Mouse (Mus musculus) intestine, embryonic 16.5 days (tissue): ENCODE measurements around the gene B4galt5. TPM values are rescaled to one million over a fixed set of nuclear protein-coding genes. Genes with fewer than 3 reads are reported as not detected.

ENCODE experiments used
- ATAC-seq: fragments of 200-750 bp; cut with Nextera tagmentation; 2 replicates; pipeline ENCODE4 v1.8.0; 2017; ENCODE audit warnings: moderate TSS enrichment, moderate library complexity
- H3K27ac ChIP-seq: fragments of 300-500 bp; sonication (generic); 2 replicates; pipeline ENCODE4 v1.5.1; 2014; ENCODE audit warnings: mild to moderate bottlenecking, low read length
- H3K27me3 ChIP-seq: fragments of 300-500 bp; sonication (generic); replicated peaks from 2 replicates; pipeline ENCODE4 v1.6.1; 2014; ENCODE audit warnings: low read length, control low read depth, mixed read lengths; ENCODE audit not compliant: control insufficient read depth, insufficient read depth
- H3K36me3 ChIP-seq: fragments of 300-500 bp; sonication (generic); 2 replicates; pipeline ENCODE4 v1.6.1; 2014; ENCODE audit warnings: low read length, control low read depth; ENCODE audit not compliant: control insufficient read depth, insufficient read depth
- H3K4me1 ChIP-seq: fragments of 300-500 bp; sonication (generic); 2 replicates; pipeline ENCODE4 v1.6.1; 2014; ENCODE audit warnings: low read length, control low read depth, mixed read lengths; ENCODE audit not compliant: control insufficient read depth, insufficient read depth
- H3K4me2 ChIP-seq: fragments of 300-500 bp; sonication (generic); 2 replicates; pipeline ENCODE4 v1.6.1; 2014; ENCODE audit warnings: low read depth, low read length, control low read depth
- H3K4me3 ChIP-seq: fragments of 300-500 bp; sonication (generic); 2 replicates; pipeline ENCODE4 v1.5.1; 2014; ENCODE audit warnings: mild to moderate bottlenecking, low read length
- H3K9ac ChIP-seq: fragments of 300-500 bp; sonication (generic); 2 replicates; pipeline ENCODE4 v1.6.1; 2014; ENCODE audit warnings: low read depth, low read length
- H3K9me3 ChIP-seq: fragments of 300-500 bp; sonication (generic); 2 replicates; pipeline ENCODE4 v1.6.1; 2016; ENCODE audit warnings: low read length, control low read depth; ENCODE audit not compliant: control insufficient read depth
- WGBS: fragments of 180-500 bp; shearing (Covaris S2); extraction: QIAGEN DNeasy Blood & Tissue Kit; methylation state at CpG from one replicate; pipeline ENCODE4 v1.1.7; 2014; 5-methylcytosine and 5-hydroxymethylcytosine counted together
- polyA plus RNA-seq: library from polyadenylated mRNA; unstranded; fragments of >200 nt; fragmentation: Nextera tagmentation; extraction: Ambion mirVana; gene quantifications from 2 replicates; pipeline ENCODE4 v1.2.1, GENCODE M21; 2015

The B4galt5 gene
- polyA plus RNA-seq, 1 experiment from 2014 or later: 8.1 TPM

- Histone ChIP-seq H3K9me3 (no peaks in the 10 kb centered on the region), H3K4me3 (no peak overlapping the region), H3K36me3 (no peaks in the 10 kb centered on the region), H3K27ac (no peak overlapping the region), H3K4me1 (no peaks in the 10 kb centered on the region), H3K4me2 (no peak overlapping the region), H3K27me3 (no peaks in the 10 kb centered on the region), H3K9ac (no peak overlapping the region)
- 46% methylated on average over 7 of the region's 7 CpGs for WGBS
- ATAC-seq: no peak
These were observed 18.3 kb upstream of the B4galt5 start for GRCm38 (mm10) chr2:167367325-167367724.

- Histone ChIP-seq H3K4me2 (no peak overlapping the region), H3K9ac (no peak overlapping the region), H3K4me3 (no peak overlapping the region), H3K36me3 (no peaks in the 10 kb centered on the region), H3K4me1 (no peaks in the 10 kb centered on the region), H3K27me3 (no peaks in the 10 kb centered on the region), H3K27ac (no peak overlapping the region), H3K9me3 (no peaks in the 10 kb centered on the region)
- ATAC-seq: no peak
- WGBS: 100% methylated on average over 2 of the region's 2 CpGs
These were observed 16.1 kb upstream of the B4galt5 start for GRCm38 (mm10) chr2:167365063-167365462.

GRCm38 (mm10) chr2:167363272-167364045 lies 14.5 kb upstream of the B4galt5 start:
- H3K9ac ChIP-seq: no peak overlapping the region
- H3K36me3 ChIP-seq: no peaks in the 10 kb centered on the region
- no peak overlapping the region for H3K4me3 ChIP-seq
- no peaks in the 10 kb centered on the region for H3K27me3 ChIP-seq
- H3K9me3 ChIP-seq: no peaks in the 10 kb centered on the region
- WGBS: 76% methylated on average over 9 of the region's 9 CpGs
- H3K4me2 ChIP-seq: no peak overlapping the region
- H3K4me1 ChIP-seq: no peaks in the 10 kb centered on the region
- ATAC-seq: no peak
- H3K27ac ChIP-seq: no peak overlapping the region

GRCm38 (mm10) chr2:167358499-167358898 lies 9.5 kb upstream of the B4galt5 start:
- no peaks in the 10 kb centered on the region for H3K4me1 ChIP-seq
- no peak overlapping the region for H3K27ac ChIP-seq
- no peaks in the 10 kb centered on the region for H3K9me3 ChIP-seq
- no peak overlapping the region for H3K4me3 ChIP-seq
- H3K36me3 ChIP-seq: no peaks in the 10 kb centered on the region
- no peaks in the 10 kb centered on the region for H3K27me3 ChIP-seq
- H3K9ac ChIP-seq: no peak overlapping the region
- 77% methylated on average over 2 of the region's 2 CpGs for WGBS
- H3K4me2 ChIP-seq: no peak overlapping the region
- ATAC-seq: no peak

- no peak for ATAC-seq
- H3K36me3 ChIP-seq: no peaks in the 10 kb centered on the region
- H3K9me3 ChIP-seq: no peaks in the 10 kb centered on the region
- no peaks in the 10 kb centered on the region for H3K4me1 ChIP-seq
- H3K27ac ChIP-seq: no peak overlapping the region
- H3K4me3 ChIP-seq: no peak overlapping the region
- no peaks in the 10 kb centered on the region for H3K27me3 ChIP-seq
- no peak overlapping the region for H3K4me2 ChIP-seq
- no peak overlapping the region for H3K9ac ChIP-seq
These were observed 7.9 kb upstream of the B4galt5 start for GRCm38 (mm10) chr2:167356885-167357284.

- Histone ChIP-seq H3K36me3 (no peaks in the 10 kb centered on the region), H3K9me3 (no peaks in the 10 kb centered on the region), H3K27ac (no peak overlapping the region), H3K9ac (no peak overlapping the region), H3K4me2 (no peak overlapping the region), H3K27me3 (no peaks in the 10 kb centered on the region), H3K4me1 (peaks cover 2% of the 10 kb centered on the region; the same call in 1 of the 2 replicates), H3K4me3 (no peak overlapping the region)
- ATAC-seq: no peak
- WGBS: 67% methylated on average over 9 of the region's 9 CpGs
These were observed 5.7 kb upstream of the B4galt5 start for GRCm38 (mm10) chr2:167354611-167355165.

- Histone ChIP-seq H3K36me3 (no peaks in the 10 kb centered on the region), H3K9ac (no peak overlapping the region), H3K4me2 (no peak overlapping the region), H3K4me1 (peaks cover 2% of the 10 kb centered on the region; the same call in 1 of the 2 replicates), H3K9me3 (no peaks in the 10 kb centered on the region), H3K27me3 (no peaks in the 10 kb centered on the region), H3K4me3 (no peak overlapping the region), H3K27ac (no peak overlapping the region)
- no peak for ATAC-seq
- WGBS: 88% methylated on average over 8 of the region's 8 CpGs
These were observed 5.1 kb upstream of the B4galt5 start for GRCm38 (mm10) chr2:167354046-167354445.

- no peaks in the 10 kb centered on the region for H3K9me3 ChIP-seq
- no peak overlapping the region for H3K9ac ChIP-seq
- WGBS: 65% methylated on average over 6 of the region's 6 CpGs
- H3K4me1 ChIP-seq: peaks cover 8% of the 10 kb centered on the region; the same call in 1 of the 2 replicates
- H3K27me3 ChIP-seq: no peaks in the 10 kb centered on the region
- H3K36me3 ChIP-seq: no peaks in the 10 kb centered on the region
- H3K4me3 ChIP-seq: no peak overlapping the region
- H3K27ac ChIP-seq: no peak overlapping the region
- no peak for ATAC-seq
- H3K4me2 ChIP-seq: no peak overlapping the region
These were observed 3.5 kb upstream of the B4galt5 start for GRCm38 (mm10) chr2:167352496-167352895.

GRCm38 (mm10) chr2:167351371-167351951 lies 2.5 kb upstream of the B4galt5 start:
- Histone ChIP-seq H3K4me1 (peaks cover 14% of the 10 kb centered on the region), H3K36me3 (no peaks in the 10 kb centered on the region), H3K9ac (no peak overlapping the region), H3K27me3 (no peaks in the 10 kb centered on the region), H3K4me2 (no peak overlapping the region), H3K9me3 (no peaks in the 10 kb centered on the region), H3K27ac (peak overlapping the region; percentile 18; the same call in 1 of the 2 replicates), H3K4me3 (no peak overlapping the region)
- 34% methylated on average over 9 of the region's 9 CpGs for WGBS
- ATAC-seq: no peak
